Mouse (Mus musculus) adrenal gland, adult 2 months (tissue): ENCODE data around the gene Fsip2. TPM values are rescaled to one million over a fixed set of nuclear protein-coding genes. Genes with fewer than 3 reads are reported as not detected.

ENCODE experiments used
- DNase-seq: peaks from one replicate; pipeline ENCODE4 v3.0.0; 2021
- long read RNA-seq: library from polyadenylated mRNA; stranded (forward); transcript quantifications from one replicate; pipeline ENCODE4 v2.0.0, GENCODE M21; 2021
- polyA plus RNA-seq: library from polyadenylated mRNA; depleted of rRNA; stranded (reverse); fragments of >200 nt; gene quantifications from 2 replicates; pipeline ENCODE4 v1.2.3, GENCODE M21; 2012; rRNA removed
- total RNA-seq, 2 experiments: library from RNA; stranded (reverse); gene quantifications; 2 replicates each; pipeline ENCODE4 v1.2.3; 2021

Fsip2 gene
- total RNA-seq, result not detected
- not detected in 2 replicates for polyA plus RNA-seq
- long read RNA-seq, result 0 reads

DNA sequence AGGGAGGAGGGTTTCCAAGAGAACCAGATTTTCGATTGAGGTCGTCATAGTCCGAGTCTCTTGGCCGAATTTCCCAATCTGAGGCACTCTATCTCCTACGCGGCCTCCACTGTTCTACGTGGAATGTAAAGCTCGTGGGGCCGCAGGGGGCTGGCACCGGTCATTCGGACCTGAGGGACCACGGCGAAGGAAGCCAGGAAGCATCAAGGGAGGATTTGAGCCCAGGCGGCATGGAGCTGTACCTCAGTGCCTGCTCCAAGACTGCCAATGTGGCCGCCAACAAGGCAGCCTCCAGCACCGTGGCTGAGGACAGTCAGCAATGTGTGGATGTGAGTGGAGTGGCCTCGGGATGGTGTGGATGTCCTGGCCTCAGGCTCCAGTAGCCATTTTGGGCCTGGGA, at the start of gene Fsip2:
Gene Fsip2 (plus strand): TSS at position 163 of the 400 bp plus-strand sequence.
- DNase-seq, result no peak

- no peak for DNase-seq
Measured at GRCm38 (mm10) chr2:82963443-82963842, 20.0 kb downstream of the Fsip2 start.

- no peak for DNase-seq
Measured at GRCm38 (mm10) chr2:83025853-83026252, 82.4 kb downstream of the Fsip2 start.

DNA sequence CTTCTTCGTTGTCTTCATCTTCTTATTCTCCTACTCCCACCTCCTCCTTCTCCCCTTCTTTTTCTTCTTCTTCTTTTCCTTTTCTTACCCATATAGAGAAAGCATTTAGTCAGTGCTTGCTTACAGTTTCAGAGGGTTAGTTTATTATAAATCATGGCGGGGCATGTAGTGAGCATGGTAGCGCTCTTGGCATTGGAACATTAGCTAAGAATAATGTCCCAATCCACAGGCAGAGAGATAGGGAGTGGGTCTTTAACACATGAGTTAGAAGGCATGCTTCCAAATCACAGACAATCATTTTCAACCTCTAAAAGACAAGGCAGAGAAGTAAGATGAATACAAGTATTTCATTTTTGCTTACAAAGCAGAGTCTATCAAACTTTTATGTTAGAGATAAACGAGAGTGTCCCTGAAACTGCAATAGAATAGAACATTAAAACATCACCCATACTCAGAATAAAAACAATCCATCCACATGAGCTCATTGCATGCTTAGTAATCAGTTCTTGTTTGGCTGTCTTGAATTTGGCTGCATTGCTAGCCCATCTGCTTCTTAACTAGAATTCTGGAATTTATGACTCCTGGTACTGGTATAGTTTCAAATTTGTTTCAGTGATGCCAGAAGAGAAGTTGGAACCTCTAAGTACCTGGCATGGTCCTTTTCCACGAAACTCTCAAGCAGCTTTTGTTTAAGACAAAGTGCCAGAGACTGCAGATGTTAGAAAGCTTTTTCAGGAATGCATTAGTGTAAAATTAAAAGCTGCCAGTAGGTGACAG, 109.7 kb downstream of the Fsip2 start:
- DNase-seq, result no peak
